Mouse (Mus musculus): Measurements from ENCODE around the gene Ripk1. TPM values are rescaled to one million over a fixed set of nuclear protein-coding genes. Genes with fewer than 3 reads are reported as not detected.

The Ripk1 gene
- polyA plus RNA-seq, 1 experiment from 2014 or later = 17.2 TPM

- Histone ChIP-seq H3K4me2 (ENCODE audit: low read length) (no peak overlapping the region), H3K27me3 (ENCODE audit: insufficient read depth, low read length) (no peaks in the 10 kb centered on the region), H3K4me3 (replicated peaks; ENCODE audit: low read depth, low read length) (no peak overlapping the region), H3K9me3 (replicated peaks; ENCODE audit: low read length) (no peaks in the 10 kb centered on the region), H3K27ac (no peak overlapping the region), H3K9ac (ENCODE audit: low read depth, low read length) (no peak overlapping the region), H3K4me1 (replicated peaks; ENCODE audit: insufficient read depth, low read length) (peaks cover 3% of the 10 kb centered on the region; the same call in 1 of the 2 replicates), H3K36me3 (ENCODE audit: insufficient read depth, low read length) (0 out of 2 replicates have a peak, but pooled peaks cover 9% of the 10 kb centered on the region)
- TF ChIP-seq CTCF (IDR thresholded peaks at IDR 0.05; ENCODE audit: low read depth) = no peak
- WGBS = 59% methylated on average over 2 of the region's 2 CpGs
- ATAC-seq (replicated peaks; ENCODE audit: low FRiP score, low read depth) (no peak), DNase-seq (ENCODE audit: low spot score) (no peak)
Observed at GRCm38 (mm10) chr13:34007234-34007633, 5.1 kb downstream of the Ripk1 start.

DNA sequence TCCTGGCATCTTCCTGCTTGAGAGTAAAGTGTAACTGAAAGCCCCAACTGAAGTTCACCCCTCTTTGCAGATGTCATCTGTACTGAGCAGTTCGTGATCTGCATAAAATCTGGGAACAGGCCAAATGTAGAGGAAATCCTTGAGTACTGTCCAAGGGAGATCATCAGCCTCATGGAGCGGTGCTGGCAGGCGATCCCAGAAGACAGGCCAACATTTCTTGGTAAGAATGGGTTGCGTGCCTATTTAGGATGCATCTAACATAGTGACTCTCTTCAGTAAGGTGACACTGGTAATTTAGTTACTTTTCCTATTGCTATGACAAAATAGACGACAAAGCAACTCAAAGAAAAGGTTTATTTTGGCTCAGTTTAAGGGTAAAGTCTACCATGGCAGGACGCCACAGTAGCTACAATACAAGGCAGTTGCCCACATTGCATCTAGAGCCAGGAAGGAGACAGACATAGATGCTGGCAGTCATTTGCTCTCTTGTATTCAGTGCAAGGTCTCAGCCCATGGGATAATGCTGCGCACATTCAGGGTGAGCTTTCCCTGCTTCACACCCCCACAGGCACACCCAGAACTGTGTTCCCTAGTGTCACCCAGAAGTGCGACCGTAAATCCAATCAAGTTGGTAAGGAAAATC lies 14.9 kb downstream of the Ripk1 start:
- Histone ChIP-seq H3K4me1 (replicated peaks; ENCODE audit: insufficient read depth, low read length) (no peaks in the 10 kb centered on the region), H3K4me3 (replicated peaks; ENCODE audit: low read depth, low read length) (no peak overlapping the region), H3K9me3 (replicated peaks; ENCODE audit: low read length) (no peaks in the 10 kb centered on the region), H3K9ac (ENCODE audit: low read depth, low read length) (no peak overlapping the region), H3K4me2 (ENCODE audit: low read length) (no peak overlapping the region), H3K36me3 (ENCODE audit: insufficient read depth, low read length) (peaks cover 59% of the 10 kb centered on the region), H3K27ac (no peak overlapping the region), H3K27me3 (ENCODE audit: insufficient read depth, low read length) (no peaks in the 10 kb centered on the region)
- no peak for ATAC-seq (replicated peaks; ENCODE audit: low FRiP score, low read depth)
- TF ChIP-seq CTCF (IDR thresholded peaks at IDR 0.05; ENCODE audit: low read depth) = no peak
- 91% methylated on average over 9 of the region's 9 CpGs for WGBS
- DNase-seq (ENCODE audit: low spot score) = no peak

- no peak for TF ChIP-seq CTCF (IDR thresholded peaks at IDR 0.05; ENCODE audit: low read depth)
- H3K4me1 ChIP-seq (replicated peaks; ENCODE audit: insufficient read depth, low read length) = no peaks in the 10 kb centered on the region
- no peak for ATAC-seq (replicated peaks; ENCODE audit: low FRiP score, low read depth)
- no peak overlapping the region for H3K4me2 ChIP-seq (ENCODE audit: low read length)
- DNase-seq (ENCODE audit: low spot score) = no peak
- 91% methylated on average over 1 of the region's 1 CpGs for WGBS
- H3K27ac ChIP-seq = no peak overlapping the region
- H3K4me3 ChIP-seq (replicated peaks; ENCODE audit: low read depth, low read length) = no peak overlapping the region
- H3K9me3 ChIP-seq (replicated peaks; ENCODE audit: low read length) = no peaks in the 10 kb centered on the region
- no peak overlapping the region for H3K9ac ChIP-seq (ENCODE audit: low read depth, low read length)
- peaks cover 52% of the 10 kb centered on the region for H3K36me3 ChIP-seq (ENCODE audit: insufficient read depth, low read length)
- H3K27me3 ChIP-seq (ENCODE audit: insufficient read depth, low read length) = no peaks in the 10 kb centered on the region
Observed at GRCm38 (mm10) chr13:34018521-34018920, 16.4 kb downstream of the Ripk1 start.

DNA sequence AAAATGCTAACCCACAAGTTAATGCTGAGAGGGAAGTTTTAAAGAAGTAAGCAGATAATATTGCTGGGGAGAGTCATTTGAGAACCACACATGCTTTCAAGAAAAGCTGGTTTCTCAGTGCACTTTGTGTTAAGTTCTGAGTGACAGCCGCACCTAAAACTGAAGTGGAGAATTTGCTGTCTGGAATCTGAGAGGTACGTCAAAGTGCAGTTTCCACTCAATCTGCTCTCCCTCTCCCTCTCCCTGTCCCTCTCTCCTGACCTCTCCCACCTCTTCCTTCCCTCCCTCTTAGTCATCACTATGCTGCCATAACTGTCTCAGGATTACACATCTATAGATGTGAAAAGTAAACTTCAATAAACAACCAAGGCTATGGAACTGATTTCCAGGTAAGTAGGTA lies 19.8 kb downstream of the Ripk1 start:
- 84% methylated on average over 2 of the region's 2 CpGs for WGBS

DNA sequence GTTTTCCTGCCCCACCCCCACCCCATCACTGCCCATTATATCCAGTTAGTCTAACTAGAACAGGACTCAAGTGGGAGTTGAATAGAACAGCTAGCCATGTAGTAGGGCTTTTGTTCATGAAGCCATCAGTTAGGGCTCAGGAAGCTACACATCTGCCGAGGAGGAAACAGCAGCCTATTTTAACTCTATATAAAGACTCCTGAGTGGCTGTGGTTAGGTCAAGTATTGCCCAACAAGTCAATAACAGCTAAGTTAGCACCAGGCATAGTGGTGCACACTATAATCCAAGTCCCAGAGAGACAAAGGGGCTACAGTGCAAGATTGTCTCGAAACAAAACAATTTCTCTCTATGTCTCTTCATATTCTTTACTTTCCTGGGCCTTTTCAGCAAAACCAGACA lies 29.9 kb downstream of the Ripk1 start:
- Histone ChIP-seq H3K27ac (no peak overlapping the region), H3K4me3 (replicated peaks; ENCODE audit: low read depth, low read length) (no peak overlapping the region), H3K4me1 (replicated peaks; ENCODE audit: insufficient read depth, low read length) (no peaks in the 10 kb centered on the region), H3K4me2 (ENCODE audit: low read length) (no peak overlapping the region), H3K36me3 (ENCODE audit: insufficient read depth, low read length) (peaks cover 41% of the 10 kb centered on the region; the same call in 1 of the 2 replicates), H3K9me3 (replicated peaks; ENCODE audit: low read length) (no peaks in the 10 kb centered on the region), H3K9ac (ENCODE audit: low read depth, low read length) (no peak overlapping the region), H3K27me3 (ENCODE audit: insufficient read depth, low read length) (no peaks in the 10 kb centered on the region)
- no peak for ATAC-seq (replicated peaks; ENCODE audit: low FRiP score, low read depth)
- TF ChIP-seq CTCF (IDR thresholded peaks at IDR 0.05; ENCODE audit: low read depth) = no peak
- no peak for DNase-seq (ENCODE audit: low spot score)
- WGBS = 77% methylated on average over 2 of the region's 2 CpGs

More for the DNA sequence above, 19.8 kb downstream of the Ripk1 start:
- H3K4me3 ChIP-seq (replicated peaks; ENCODE audit: low read depth, low read length) = no peak overlapping the region
- no peak overlapping the region for H3K9ac ChIP-seq (ENCODE audit: low read depth, low read length)
- no peak overlapping the region for H3K27ac ChIP-seq
- no peaks in the 10 kb centered on the region for H3K9me3 ChIP-seq (replicated peaks; ENCODE audit: low read length)
- TF ChIP-seq CTCF (IDR thresholded peaks at IDR 0.05; ENCODE audit: low read depth) = no peak
- no peak for ATAC-seq (replicated peaks; ENCODE audit: low FRiP score, low read depth)
- H3K4me2 ChIP-seq (ENCODE audit: low read length) = no peak overlapping the region
- peaks cover 30% of the 10 kb centered on the region for H3K36me3 ChIP-seq (ENCODE audit: insufficient read depth, low read length)
- H3K27me3 ChIP-seq (ENCODE audit: insufficient read depth, low read length) = no peaks in the 10 kb centered on the region
- DNase-seq (ENCODE audit: low spot score) = no peak
- H3K4me1 ChIP-seq (replicated peaks; ENCODE audit: insufficient read depth, low read length) = no peaks in the 10 kb centered on the region

DNA sequence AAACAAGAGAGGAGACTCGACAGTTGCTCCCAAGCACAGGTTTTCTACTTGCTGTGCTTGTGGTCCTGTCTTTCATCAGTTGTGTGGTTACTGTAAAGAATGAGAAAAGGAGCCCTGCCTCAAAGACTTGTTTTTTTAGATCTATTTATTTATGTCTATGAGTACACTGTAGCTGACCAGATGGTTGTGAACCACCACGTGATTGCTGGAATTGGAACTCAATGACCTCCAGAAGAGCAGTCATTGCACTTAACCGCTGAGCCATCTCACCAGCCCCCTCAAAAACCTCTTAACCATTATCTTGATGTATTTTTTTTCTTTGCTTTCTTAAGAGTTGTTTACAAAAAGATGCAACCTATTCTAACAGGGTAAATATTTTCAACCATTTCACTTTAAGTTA lies 33.3 kb downstream of the Ripk1 start:
- no peak overlapping the region for H3K4me3 ChIP-seq (replicated peaks; ENCODE audit: low read depth, low read length)
- WGBS = 73% methylated on average over 3 of the region's 3 CpGs
- H3K27me3 ChIP-seq (ENCODE audit: insufficient read depth, low read length) = no peaks in the 10 kb centered on the region
- DNase-seq (ENCODE audit: low spot score) = no peak
- no peaks in the 10 kb centered on the region for H3K9me3 ChIP-seq (replicated peaks; ENCODE audit: low read length)
- no peaks in the 10 kb centered on the region for H3K4me1 ChIP-seq (replicated peaks; ENCODE audit: insufficient read depth, low read length)
- H3K9ac ChIP-seq (ENCODE audit: low read depth, low read length) = no peak overlapping the region
- H3K36me3 ChIP-seq (ENCODE audit: insufficient read depth, low read length) = peaks cover 24% of the 10 kb centered on the region; the same call in 1 of the 2 replicates
- TF ChIP-seq CTCF (IDR thresholded peaks at IDR 0.05; ENCODE audit: low read depth) = no peak
- no peak for ATAC-seq (replicated peaks; ENCODE audit: low FRiP score, low read depth)
- H3K27ac ChIP-seq = no peak overlapping the region
- H3K4me2 ChIP-seq (ENCODE audit: low read length) = no peak overlapping the region
